Mouse (Mus musculus) MEL (cell line): ENCODE results near the gene Olfr1513. TPM values are rescaled to one million over a fixed set of nuclear protein-coding genes. Genes with fewer than 3 reads are reported as not detected.
A peak's percentile ranks its signal among the peaks of the same experiment; 100 is the strongest.
"Not testable (repeated sequence)": the region's sequence is repeated elsewhere in the genome, so short reads cannot be mapped to it uniquely, and the experiment has no call there.

Experiments
- DNase-seq: peaks from one replicate; pipeline ENCODE4 v3.0.0; 2011; ENCODE audit warnings: low read depth, low spot score
- H3K27ac ChIP-seq: 2 replicates; pipeline ENCODE4 v1.5.1; 2012; ENCODE audit warnings: low read depth, mild to moderate bottlenecking, control low read depth, low read length, moderate library complexity; ENCODE audit not compliant: control insufficient read depth
- H3K27me3 ChIP-seq, 2 experiments: fragments of 150-350 bp in 1 of 2; sonication (generic) in 1 of 2; 2 replicates each; pipeline ENCODE4 v1.6.1; 2012; ENCODE audit warnings: low read length in 2 of 2, mild to moderate bottlenecking in 2 of 2, improper control_type of control experiment in 1 of 2, moderate library complexity in 1 of 2; ENCODE audit not compliant: insufficient read depth in 2 of 2, control insufficient read depth in 1 of 2
- H3K36me3 ChIP-seq, 2 experiments: 2 replicates each; pipeline ENCODE4 v1.6.1; 2012 to 2014; ENCODE audit warnings: low read length in 2 of 2, improper control_type of control experiment in 1 of 2, inconsistent platforms in 1 of 2, mild to moderate bottlenecking in 1 of 2; ENCODE audit not compliant: insufficient read depth in 2 of 2, control insufficient read depth in 1 of 2
- H3K4me1 ChIP-seq, 2 experiments: fragments of 150-350 bp in 1 of 2; sonication (generic) in 1 of 2; 2 replicates each; pipeline ENCODE4 v1.6.1; 2012; ENCODE audit warnings: low read length in 2 of 2, improper control_type of control experiment in 1 of 2, mild to moderate bottlenecking in 1 of 2; ENCODE audit not compliant: insufficient read depth in 2 of 2, control insufficient read depth in 1 of 2
- H3K4me3 ChIP-seq, 2 experiments: fragments of 150-350 bp in 1 of 2; sonication (generic) in 1 of 2; 2 replicates each; pipeline ENCODE4 v1.5.1; 2012; ENCODE audit warnings: low read depth in 2 of 2, low read length in 2 of 2, mild to moderate bottlenecking in 2 of 2, moderate library complexity in 2 of 2, control low read depth in 1 of 2, improper control_type of control experiment in 1 of 2; ENCODE audit not compliant: control insufficient read depth in 1 of 2, insufficient read depth in 1 of 2
- H3K79me2 ChIP-seq: 2 replicates; pipeline ENCODE4 v1.6.1; 2012; ENCODE audit warnings: mild to moderate bottlenecking, low read length, moderate library complexity; ENCODE audit not compliant: control insufficient read depth, poor library complexity, insufficient read depth
- H3K9ac ChIP-seq: 2 replicates; pipeline ENCODE4 v1.6.1; 2012; ENCODE audit warnings: low read depth, mild to moderate bottlenecking, control low read depth, low read length, moderate library complexity; ENCODE audit not compliant: control insufficient read depth, poor library complexity, severe bottlenecking
- H3K9me3 ChIP-seq: fragments of 150-350 bp; sonication (generic); replicated peaks from 2 replicates; pipeline ENCODE4 v1.6.1; 2012; ENCODE audit warnings: mild to moderate bottlenecking, low read length, improper control_type of control experiment, moderate library complexity; ENCODE audit not compliant: insufficient read depth
- CTCF ChIP-seq, 3 experiments: IDR thresholded peaks in 2 of 3; conservative IDR thresholded peaks in 1 of 3; 2 replicates each; pipeline ENCODE4 v1.5.1; 2011 to 2012; ENCODE audit warnings: low read length in 3 of 3, low read depth in 2 of 3, mild to moderate bottlenecking in 2 of 3, improper control_type of control experiment in 1 of 3, inconsistent platforms in 1 of 3, mixed read lengths in 1 of 3, moderate library complexity in 1 of 3; ENCODE audit not compliant: control insufficient read depth in 1 of 3, insufficient read depth in 1 of 3, poor library complexity in 1 of 3, severe bottlenecking in 1 of 3
- MXI1 ChIP-seq: IDR thresholded peaks from 2 replicates; pipeline ENCODE4 v1.6.1; 2011; ENCODE audit warnings: mild to moderate bottlenecking, low read depth, low read length, improper control_type of control experiment
- TBP ChIP-seq: IDR thresholded peaks from 2 replicates; pipeline ENCODE4 v1.8.0; 2011; ENCODE audit warnings: low read depth, low read length, improper control_type of control experiment
- ZNF384 ChIP-seq: IDR thresholded peaks from 2 replicates; pipeline ENCODE4 v1.6.1; 2012; ENCODE audit warnings: low read depth, mild to moderate bottlenecking, inconsistent platforms, low read length, improper control_type of control experiment
- polyA plus RNA-seq, 2 experiments: library from polyadenylated mRNA; stranded (reverse) in 1 of 2; unstranded in 1 of 2; fragments of >175 nt in 1 of 2; fragments of >200 nt in 1 of 2; gene quantifications; 2 replicates each; pipeline versions ENCODE4 v1.2.1 to v1.2.4; 2012; ENCODE audit warnings: low replicate concordance in 2 of 2, low read depth in 1 of 2; ENCODE audit not compliant: insufficient read length in 2 of 2, insufficient read depth in 1 of 2, missing spikeins in 1 of 2
- total RNA-seq: library from RNA; depleted of rRNA; stranded (reverse); fragments of 300-350 nt; gene quantifications from 2 replicates; pipeline ENCODE4 v1.2.3, GENCODE M21; 2012; rRNA removed

Olfr1513 gene
- total and polyA plus RNA-seq, 3 experiments, result 0.08 TPM; not detected in 2

DNA sequence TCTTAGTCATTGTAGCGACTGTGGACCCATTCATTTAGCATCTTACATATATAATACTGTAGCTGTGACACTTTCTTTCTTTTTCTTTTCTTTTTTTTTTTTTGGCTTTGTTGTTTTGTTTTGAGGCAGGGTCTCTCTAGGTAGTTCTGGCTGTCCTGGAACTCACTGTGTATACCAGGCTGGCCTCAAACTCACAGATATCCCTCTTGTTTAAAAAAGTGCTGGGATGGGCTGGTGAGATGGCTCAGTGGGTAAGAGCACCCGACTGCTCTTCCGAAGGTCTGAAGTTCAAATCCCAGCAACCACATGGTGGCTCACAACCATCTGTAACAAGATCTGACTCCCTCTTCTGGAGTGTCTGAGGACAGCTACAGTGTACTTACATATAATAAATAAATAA is 52.7 kb downstream of the Olfr1513 start:
- peak in 1 of 3 experiments; percentile 1; a peak in 1 of 6 replicates for TF ChIP-seq CTCF (IDR thresholded peaks at IDR 0.05 in 2 of 3, conservative IDR thresholded peaks at IDR 0.05 in 1 of 3; ENCODE audit: control insufficient read depth in 1 of 3, insufficient read depth in 1 of 3, low read depth in 2 of 3, low read length in 3 of 3, poor library complexity in 1 of 3, severe bottlenecking in 1 of 3)
- TF ChIP-seq TBP, result peak; percentile 93
- TF ChIP-seq ZNF384, result 0 out of 2 replicates have a peak, but pooled peaks have one; percentile 19
- TF ChIP-seq MXI1, result peak; percentile 27; the same call in 1 of the 2 replicates
- Histone ChIP-seq H3K4me1 (peaks cover 9 to 13% of the 10 kb centered on the region in 2 experiments), H3K36me3 (peaks cover 10 to 24% of the 10 kb centered on the region in 2 experiments), H3K79me2 (peaks cover 14% of the 10 kb centered on the region), H3K4me3 (peak overlapping the region in 1 of 2 experiments; percentile 95; a peak in 2 of 4 replicates)
- DNase-seq, H3K27ac ChIP-seq, H3K9ac ChIP-seq, H3K27me3 ChIP-seq, H3K9me3 ChIP-seq: not testable (repeated sequence)

Other genes with a start within 250 kb of the Olfr1513 start
- 3.7 and 4.8 TPM in 2 replicates for gene Rpgrip1, start 245.7 kb downstream of the Olfr1513 start, total RNA-seq
- 10 to 100 TPM in 1 of 2 experiments, not detected in 1; 36.0 TPM for gene Rpgrip1, start 245.7 kb downstream of the Olfr1513 start, polyA plus RNA-seq
- gene Supt16, start 159.0 kb downstream of the Olfr1513 start, total RNA-seq, result 87.1 and 97.3 TPM in 2 replicates
- gene Supt16, start 159.0 kb downstream of the Olfr1513 start, polyA plus RNA-seq, result 100 to 1,000 TPM; 114 to 145 TPM
- 46.5 and 47.5 TPM in 2 replicates for gene Chd8, start 98.6 kb downstream of the Olfr1513 start, total RNA-seq
- gene Chd8, start 98.6 kb downstream of the Olfr1513 start, polyA plus RNA-seq, result 10 to 100 TPM; 73.5 to 85.6 TPM
- gene Tox4, start 77.3 kb downstream of the Olfr1513 start, total RNA-seq, result 35.1 and 39.0 TPM in 2 replicates
- gene Tox4, start 77.3 kb downstream of the Olfr1513 start, polyA plus RNA-seq, result 10 to 100 TPM in 1 of 2 experiments, not detected in 1; 42.2 TPM
- 2.9 and 3.0 TPM in 2 replicates for gene Rab2b, start 76.9 kb downstream of the Olfr1513 start, total RNA-seq
- 1 to 10 TPM in 1 of 2 experiments, not detected in 1; 5.9 TPM for gene Rab2b, start 76.9 kb downstream of the Olfr1513 start, polyA plus RNA-seq
- gene Mettl3, start 51.3 kb downstream of the Olfr1513 start, total RNA-seq, result 40.3 and 49.8 TPM in 2 replicates
- gene Mettl3, start 51.3 kb downstream of the Olfr1513 start, polyA plus RNA-seq, result 10 to 100 TPM in 1 of 2 experiments, not detected in 1; 50.7 TPM
- not detected in 2 replicates for gene Sall2, start 27.6 kb downstream of the Olfr1513 start, total RNA-seq
- not detected for gene Sall2, start 27.6 kb downstream of the Olfr1513 start, polyA plus RNA-seq
- 0.23 TPM in 2 replicates for gene Olfr1512, start 22.8 kb upstream of the Olfr1513 start, total RNA-seq
- gene Olfr1512, start 22.8 kb upstream of the Olfr1513 start, polyA plus RNA-seq, result under 1 TPM in 1 of 2 experiments, not detected in 1; 0.24 TPM
- not detected in 2 replicates for gene Olfr1511, start 41.0 kb upstream of the Olfr1513 start, total RNA-seq
- not detected for gene Olfr1511, start 41.0 kb upstream of the Olfr1513 start, polyA plus RNA-seq
- not detected in 2 replicates for gene Olfr1510, start 58.0 kb upstream of the Olfr1513 start, total RNA-seq
- gene Olfr1510, start 58.0 kb upstream of the Olfr1513 start, polyA plus RNA-seq, result not detected
- gene Olfr1509, start 86.6 kb upstream of the Olfr1513 start, total RNA-seq, result not detected in 2 replicates
- gene Olfr1509, start 86.6 kb upstream of the Olfr1513 start, polyA plus RNA-seq, result not detected
- not detected in 2 replicates for gene Olfr1508, start 111.1 kb upstream of the Olfr1513 start, total RNA-seq
- gene Olfr1508, start 111.1 kb upstream of the Olfr1513 start, polyA plus RNA-seq, result not detected
- not detected in 2 replicates for gene Olfr1507, start 139.3 kb upstream of the Olfr1513 start, total RNA-seq
- gene Olfr1507, start 139.3 kb upstream of the Olfr1513 start, polyA plus RNA-seq, result not detected